Mouse (Mus musculus): ENCODE measurements around the gene Rasgrf2.

GRCm38 (mm10) chr13:91938826-91939225 is 192.6 kb downstream of the Rasgrf2 start:
- no peak for TF ChIP-seq MAX (IDR thresholded peaks at IDR 0.05)
- no peak for TF ChIP-seq USF1 (IDR thresholded peaks at IDR 0.05; ENCODE audit: low read depth)
- TF ChIP-seq MYOG (IDR thresholded peaks at IDR 0.05; ENCODE audit: control insufficient read depth, extremely low read depth, insufficient read length) = no peak
- TF ChIP-seq CTCF (IDR thresholded peaks at IDR 0.05; ENCODE audit: control insufficient read depth, insufficient read depth, insufficient read length) = no peak
- no peak for TF ChIP-seq FOSL1 (IDR thresholded peaks at IDR 0.05; ENCODE audit: insufficient read depth, low read length, poor library complexity, severe bottlenecking)

Data from C2C12 (cell line).